Mouse (Mus musculus): ENCODE results near the gene Gp1bb. TPM values are rescaled to one million over a fixed set of nuclear protein-coding genes. Genes with fewer than 3 reads are reported as not detected.

The Gp1bb gene
- polyA plus RNA-seq, 1 experiment from 2014 or later = 6.4 TPM

GRCm38 (mm10) chr16:18598006-18598405 is 24.2 kb downstream of the Gp1bb start:
- H3K9ac ChIP-seq (ENCODE audit: low read length) = no peak overlapping the region
- WGBS = 83% methylated on average over 3 of the region's 3 CpGs
- DNase-seq (ENCODE audit: low spot score, missing footprints) (no peak), ATAC-seq (ENCODE audit: low FRiP score) (no peak)
- H3K4me1 ChIP-seq (ENCODE audit: control insufficient read depth, insufficient read depth, low read length) = no peaks in the 10 kb centered on the region; the same call in 1 of the 2 replicates
- no peak overlapping the region for H3K4me2 ChIP-seq
- H3K9me3 ChIP-seq (ENCODE audit: control insufficient read depth, low read length) = no peaks in the 10 kb centered on the region
- H3K4me3 ChIP-seq (ENCODE audit: low read depth, low read length) = no peak overlapping the region
- H3K27me3 ChIP-seq (ENCODE audit: control insufficient read depth, insufficient read depth, low read length) = peaks cover 11% of the 10 kb centered on the region
- no peaks in the 10 kb centered on the region for H3K36me3 ChIP-seq (ENCODE audit: control insufficient read depth, insufficient read depth, low read length)
- H3K27ac ChIP-seq (ENCODE audit: low read depth, low read length) = no peak overlapping the region

GRCm38 (mm10) chr16:18596255-18596654 is 25.9 kb downstream of the Gp1bb start:
- H3K4me1 ChIP-seq (ENCODE audit: control insufficient read depth, insufficient read depth, low read length) = peaks cover 6% of the 10 kb centered on the region
- no peaks in the 10 kb centered on the region for H3K9me3 ChIP-seq (ENCODE audit: control insufficient read depth, low read length)
- H3K4me2 ChIP-seq = no peak overlapping the region
- H3K4me3 ChIP-seq (ENCODE audit: low read depth, low read length) = no peak overlapping the region
- no peak overlapping the region for H3K9ac ChIP-seq (ENCODE audit: low read length)
- 31% methylated on average over 5 of the region's 5 CpGs for WGBS
- ATAC-seq (ENCODE audit: low FRiP score) = no peak
- H3K27ac ChIP-seq (ENCODE audit: low read depth, low read length) = no peak overlapping the region
- no peak for DNase-seq (ENCODE audit: low spot score, missing footprints)
- H3K36me3 ChIP-seq (ENCODE audit: control insufficient read depth, insufficient read depth, low read length) = no peaks in the 10 kb centered on the region
- peaks cover 26% of the 10 kb centered on the region for H3K27me3 ChIP-seq (ENCODE audit: control insufficient read depth, insufficient read depth, low read length)

- Histone ChIP-seq H3K27ac (ENCODE audit: low read depth, low read length) (no peak overlapping the region), H3K9me3 (ENCODE audit: control insufficient read depth, low read length) (no peaks in the 10 kb centered on the region), H3K4me2 (no peak overlapping the region), H3K36me3 (ENCODE audit: control insufficient read depth, insufficient read depth, low read length) (no peaks in the 10 kb centered on the region), H3K4me1 (ENCODE audit: control insufficient read depth, insufficient read depth, low read length) (peaks cover 8% of the 10 kb centered on the region), H3K4me3 (ENCODE audit: low read depth, low read length) (no peak overlapping the region), H3K9ac (ENCODE audit: low read length) (no peak overlapping the region), H3K27me3 (ENCODE audit: control insufficient read depth, insufficient read depth, low read length) (peaks cover 49% of the 10 kb centered on the region)
- 81% methylated on average over 2 of the region's 2 CpGs for WGBS
- ATAC-seq (ENCODE audit: low FRiP score) (no peak), DNase-seq (ENCODE audit: low spot score, missing footprints) (no peak)
Observed at GRCm38 (mm10) chr16:18593930-18594329, 28.3 kb downstream of the Gp1bb start.

- peaks cover 21% of the 10 kb centered on the region for H3K4me1 ChIP-seq (ENCODE audit: control insufficient read depth, insufficient read depth, low read length)
- ATAC-seq (ENCODE audit: low FRiP score) (peak; percentile 38; the same call in 1 of the 2 replicates), DNase-seq (ENCODE audit: low spot score, missing footprints) (peak; percentile 94)
- H3K27ac ChIP-seq (ENCODE audit: low read depth, low read length) = no peak overlapping the region
- H3K4me3 ChIP-seq (ENCODE audit: low read depth, low read length) = peak overlapping the region; percentile 15
- WGBS = 2% methylated on average over 59 of the region's 59 CpGs
- no peaks in the 10 kb centered on the region for H3K36me3 ChIP-seq (ENCODE audit: control insufficient read depth, insufficient read depth, low read length)
- H3K27me3 ChIP-seq (ENCODE audit: control insufficient read depth, insufficient read depth, low read length) = peaks cover 75% of the 10 kb centered on the region
- peak overlapping the region; percentile 29 for H3K4me2 ChIP-seq
- H3K9ac ChIP-seq (ENCODE audit: low read length) = no peak overlapping the region
- no peaks in the 10 kb centered on the region for H3K9me3 ChIP-seq (ENCODE audit: control insufficient read depth, low read length)
Observed at GRCm38 (mm10) chr16:18591047-18592018, 30.9 kb downstream of the Gp1bb start.

- Histone ChIP-seq H3K36me3 (ENCODE audit: control insufficient read depth, insufficient read depth, low read length) (no peaks in the 10 kb centered on the region), H3K27me3 (ENCODE audit: control insufficient read depth, insufficient read depth, low read length) (peaks cover 88% of the 10 kb centered on the region), H3K9me3 (ENCODE audit: control insufficient read depth, low read length) (no peaks in the 10 kb centered on the region), H3K4me2 (peak within 1 kb of the TSS; percentile 30), H3K27ac (ENCODE audit: low read depth, low read length) (no peak within 1 kb of the TSS), H3K4me1 (ENCODE audit: control insufficient read depth, insufficient read depth, low read length) (peaks cover 24% of the 10 kb centered on the region), H3K4me3 (ENCODE audit: low read depth, low read length) (peak within 1 kb of the TSS; percentile 15), H3K9ac (ENCODE audit: low read length) (no peak within 1 kb of the TSS)
- no peak for ATAC-seq (ENCODE audit: low FRiP score)
- DNase-seq (ENCODE audit: low spot score, missing footprints) = peak; percentile 93
- WGBS = under 1% methylated on average over 48 of the region's 48 CpGs
Observed at GRCm38 (mm10) chr16:18589804-18590790, 32.1 kb downstream of the Gp1bb start, which contains the start of gene Tbx1. Tbx1 (minus strand) TSS chr16:18590671.

GRCm38 (mm10) chr16:18589080-18589621 is 33.1 kb downstream of the Gp1bb start:
- no peak overlapping the region for H3K4me3 ChIP-seq (ENCODE audit: low read depth, low read length)
- no peaks in the 10 kb centered on the region for H3K36me3 ChIP-seq (ENCODE audit: control insufficient read depth, insufficient read depth, low read length)
- H3K4me2 ChIP-seq = no peak overlapping the region
- peaks cover 95% of the 10 kb centered on the region for H3K27me3 ChIP-seq (ENCODE audit: control insufficient read depth, insufficient read depth, low read length)
- peak; percentile 93 for DNase-seq (ENCODE audit: low spot score, missing footprints)
- ATAC-seq (ENCODE audit: low FRiP score) = no peak
- H3K27ac ChIP-seq (ENCODE audit: low read depth, low read length) = no peak overlapping the region
- no peak overlapping the region for H3K9ac ChIP-seq (ENCODE audit: low read length)
- WGBS = 11% methylated on average over 9 of the region's 9 CpGs
- no peaks in the 10 kb centered on the region for H3K9me3 ChIP-seq (ENCODE audit: control insufficient read depth, low read length)
- peaks cover 24% of the 10 kb centered on the region for H3K4me1 ChIP-seq (ENCODE audit: control insufficient read depth, insufficient read depth, low read length)

GRCm38 (mm10) chr16:18588738-18589055 is 33.5 kb downstream of the Gp1bb start:
- WGBS = 1% methylated on average over 31 of the region's 31 CpGs
- peaks cover 24% of the 10 kb centered on the region for H3K4me1 ChIP-seq (ENCODE audit: control insufficient read depth, insufficient read depth, low read length)
- no peak overlapping the region for H3K4me3 ChIP-seq (ENCODE audit: low read depth, low read length)
- H3K27me3 ChIP-seq (ENCODE audit: control insufficient read depth, insufficient read depth, low read length) = peaks cover 97% of the 10 kb centered on the region
- no peak overlapping the region for H3K27ac ChIP-seq (ENCODE audit: low read depth, low read length)
- H3K36me3 ChIP-seq (ENCODE audit: control insufficient read depth, insufficient read depth, low read length) = no peaks in the 10 kb centered on the region
- H3K9me3 ChIP-seq (ENCODE audit: control insufficient read depth, low read length) = no peaks in the 10 kb centered on the region
- H3K9ac ChIP-seq (ENCODE audit: low read length) = no peak overlapping the region
- ATAC-seq (ENCODE audit: low FRiP score) (no peak), DNase-seq (ENCODE audit: low spot score, missing footprints) (no peak)
- H3K4me2 ChIP-seq = no peak overlapping the region

GRCm38 (mm10) chr16:18587847-18588737 is 34.1 kb downstream of the Gp1bb start:
- ATAC-seq (ENCODE audit: low FRiP score) (peak; percentile 35; the same call in 1 of the 2 replicates), DNase-seq (ENCODE audit: low spot score, missing footprints) (peak; percentile 95)
- H3K4me1 ChIP-seq (ENCODE audit: control insufficient read depth, insufficient read depth, low read length) = peaks cover 24% of the 10 kb centered on the region
- under 1% methylated on average over 57 of the region's 57 CpGs for WGBS
- peak overlapping the region; percentile 20; the same call in 1 of the 2 replicates for H3K4me3 ChIP-seq (ENCODE audit: low read depth, low read length)
- peaks cover 97% of the 10 kb centered on the region for H3K27me3 ChIP-seq (ENCODE audit: control insufficient read depth, insufficient read depth, low read length)
- no peak overlapping the region for H3K9ac ChIP-seq (ENCODE audit: low read length)
- H3K4me2 ChIP-seq = peak overlapping the region; percentile 30
- H3K9me3 ChIP-seq (ENCODE audit: control insufficient read depth, low read length) = no peaks in the 10 kb centered on the region
- no peaks in the 10 kb centered on the region for H3K36me3 ChIP-seq (ENCODE audit: control insufficient read depth, insufficient read depth, low read length)
- no peak overlapping the region for H3K27ac ChIP-seq (ENCODE audit: low read depth, low read length)

All from midbrain, embryonic 11.5 days (tissue).